Mouse (Mus musculus) CH12.LX (cell line): Measurements from ENCODE around the gene Gm43064.

ENCODE experiments used
- CTCF ChIP-seq, 2 experiments: IDR thresholded peaks in 1 of 2; conservative IDR thresholded peaks in 1 of 2; 2 replicates each; pipeline ENCODE4 v1.5.1; 2011 to 2012; ENCODE audit warnings: low read depth in 2 of 2, low read length in 2 of 2, improper control_type of control experiment in 1 of 2, inconsistent platforms in 1 of 2, mild to moderate bottlenecking in 1 of 2, moderate library complexity in 1 of 2
- ELF1 ChIP-seq: IDR thresholded peaks from 2 replicates; pipeline ENCODE4 v1.6.1; 2014; ENCODE audit warnings: low read depth, mild to moderate bottlenecking, inconsistent platforms, low read length, improper control_type of control experiment
- EP300 ChIP-seq: IDR thresholded peaks from 2 replicates; pipeline ENCODE4 v1.6.1; 2011; ENCODE audit warnings: low read length, improper control_type of control experiment
- HCFC1 ChIP-seq: IDR thresholded peaks from 2 replicates; pipeline ENCODE4 v1.6.1; 2012; ENCODE audit warnings: low read depth, mild to moderate bottlenecking, inconsistent platforms, low read length, improper control_type of control experiment
- POLR2AphosphoS2 ChIP-seq: IDR thresholded peaks from 2 replicates; pipeline ENCODE4 v1.6.1; 2011; ENCODE audit warnings: low read depth, low read length, improper control_type of control experiment
- SMC3 ChIP-seq: IDR thresholded peaks from 2 replicates; pipeline ENCODE4 v1.6.1; 2011; ENCODE audit warnings: low read depth, low read length, improper control_type of control experiment
- TBP ChIP-seq: conservative IDR thresholded peaks from 2 replicates; pipeline ENCODE4 v1.6.1; 2011; ENCODE audit warnings: low read depth, low read length, improper control_type of control experiment
- ZC3H11A ChIP-seq: IDR thresholded peaks from 2 replicates; pipeline ENCODE4 v1.6.1; 2012; ENCODE audit warnings: low read depth, mild to moderate bottlenecking, inconsistent platforms, low read length, improper control_type of control experiment

DNA sequence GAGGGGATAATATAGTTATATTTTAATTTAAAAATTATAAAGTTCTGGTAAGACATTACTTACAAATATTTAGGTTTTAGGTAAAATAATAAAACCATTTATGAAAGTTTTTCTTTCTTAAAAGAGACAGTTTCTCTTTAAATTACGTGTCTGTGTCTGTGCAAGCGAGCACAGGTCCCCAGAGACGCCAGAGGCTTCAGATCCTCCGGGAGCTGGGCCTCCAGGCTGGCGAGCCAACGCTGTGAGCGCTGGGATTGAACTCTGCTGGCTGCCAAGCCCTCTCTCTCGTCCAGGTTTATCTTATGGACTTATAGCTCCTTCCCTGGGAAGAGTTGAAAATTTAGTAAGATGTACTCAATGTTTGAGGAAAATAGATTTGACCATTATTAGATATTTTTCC is 44.4 kb downstream of the Gm43064 start:
- no peak for TF ChIP-seq SMC3
- no peak for TF ChIP-seq EP300
- no peak for TF ChIP-seq CTCF (conservative IDR thresholded peaks at IDR 0.05 in 1 of 2, IDR thresholded peaks at IDR 0.05 in 1 of 2; ENCODE audit: low read depth in 2 of 2, low read length in 2 of 2)
- TF ChIP-seq POLR2AphosphoS2, result no peak
- TF ChIP-seq ZC3H11A, result no peak
- TF ChIP-seq ELF1, result no peak
- TF ChIP-seq HCFC1, result no peak
- no peak for TF ChIP-seq TBP
